Mouse (Mus musculus) adrenal gland, postnatal 0 days (tissue): ENCODE measurements around the gene Trhr2. TPM values are rescaled to one million over a fixed set of nuclear protein-coding genes. Genes with fewer than 3 reads are reported as not detected.

Source experiments
- polyA plus RNA-seq: library from polyadenylated mRNA; unstranded; fragments of >200 nt; fragmentation: Nextera tagmentation; extraction: Ambion mirVana; gene quantifications from 2 replicates; pipeline ENCODE4 v1.2.1, GENCODE M21; 2015

Trhr2 gene
- not detected in 2 replicates for polyA plus RNA-seq

DNA sequence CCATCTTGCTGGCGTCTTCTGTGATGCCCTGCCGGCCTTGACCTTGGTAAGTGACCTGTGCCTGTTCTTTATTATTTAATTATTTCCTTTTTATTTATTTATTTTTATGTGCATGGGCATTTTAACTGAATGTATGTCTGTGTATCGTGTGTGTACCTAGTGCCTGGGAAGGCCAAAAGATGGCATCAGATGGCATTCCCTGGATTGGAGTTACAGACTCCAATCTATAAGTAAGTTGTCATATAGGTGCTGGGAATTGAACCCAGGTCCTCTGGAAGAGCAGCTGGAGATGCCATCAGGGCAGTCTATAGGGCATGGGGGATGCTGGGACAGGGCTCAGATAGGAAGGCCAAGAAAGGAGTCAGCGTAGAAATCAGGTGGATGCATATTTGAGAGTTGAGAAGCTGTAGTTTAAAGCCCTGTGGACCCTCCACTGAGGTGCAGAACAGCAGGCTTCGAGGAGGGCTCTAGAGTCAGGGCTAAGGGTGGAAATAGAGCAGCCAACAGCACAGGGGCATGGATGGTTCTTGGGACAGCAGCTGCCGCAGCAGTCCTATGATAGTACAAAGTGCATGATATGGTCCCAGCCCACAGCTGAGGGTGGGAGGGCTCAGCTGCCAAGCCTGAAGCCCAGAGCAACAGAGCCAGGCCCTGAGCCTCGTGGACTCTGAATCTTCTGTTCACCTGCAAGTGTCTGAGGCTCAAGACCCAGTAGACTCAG lies at the start of gene Trhr2:
TSS of gene Trhr2 (minus strand) at position 51 of the 721 bp plus-strand sequence.

GRCm38 (mm10) chr8:122376365-122377231 lies 16.1 kb upstream of the Trhr2 start, which contains the start of gene Zc3h18:
Gene Zc3h18, plus strand, starts transcription at chr8:122376609.

Other genes starting within 250 kb of the Trhr2 start
- 2.3 and 2.8 TPM in 2 replicates for gene Zfpm1, start 78.6 kb downstream of the Trhr2 start, polyA plus RNA-seq
- gene Zc3h18, start 15.9 kb upstream of the Trhr2 start, polyA plus RNA-seq, result 17.6 and 22.7 TPM in 2 replicates
- not detected in 2 replicates for gene Il17c, start 61.3 kb upstream of the Trhr2 start, polyA plus RNA-seq
- gene Cyba, start 72.2 kb upstream of the Trhr2 start, polyA plus RNA-seq, result 188 and 275 TPM in 2 replicates
- 10.1 and 16.3 TPM in 2 replicates for gene Mvd, start 82.7 kb upstream of the Trhr2 start, polyA plus RNA-seq
- gene Snai3, start 100.0 kb upstream of the Trhr2 start, polyA plus RNA-seq, result 0.25 TPM in 1 of 2 replicates, not detected in the other
- 41.4 and 63.3 TPM in 2 replicates for gene Rnf166, start 115.3 kb upstream of the Trhr2 start, polyA plus RNA-seq
- 34.9 and 38.0 TPM in 2 replicates for gene Ctu2, start 115.4 kb upstream of the Trhr2 start, polyA plus RNA-seq
- gene Piezo1, start 190.6 kb upstream of the Trhr2 start, polyA plus RNA-seq, result 7.1 and 9.4 TPM in 2 replicates
- gene Cdt1, start 207.3 kb upstream of the Trhr2 start, polyA plus RNA-seq, result 13.8 and 15.6 TPM in 2 replicates
- gene Aprt, start 216.2 kb upstream of the Trhr2 start, polyA plus RNA-seq, result 274 and 460 TPM in 2 replicates